Mouse (Mus musculus) layer of hippocampus, postnatal 14 days (tissue): ENCODE data around the gene Tbc1d2. TPM values are rescaled to one million over a fixed set of nuclear protein-coding genes. Genes with fewer than 3 reads are reported as not detected.

Source experiments
- DNase-seq, 2 experiments: peaks; one replicate each; pipeline ENCODE4 v3.0.0; 2021 to 2022; ENCODE audit warnings: low spot score in 2 of 2, mixed read lengths in 1 of 2
- long read RNA-seq, 2 experiments: library from polyadenylated mRNA; stranded (forward); transcript quantifications; one replicate each; pipeline ENCODE4 v2.0.0; 2021
- total RNA-seq, 2 experiments: library from RNA; stranded (reverse); gene quantifications; 2 replicates each; pipeline ENCODE4 v1.2.3; 2021

Tbc1d2 gene
- total RNA-seq = 1 to 10 TPM; 2.8 to 4.1 TPM
- long read RNA-seq, experiment 1, full-length matches to known transcripts = 1 of 3 reads
- long read RNA-seq, experiment 1, partial matches to known transcripts = 0 of 3 reads
- long read RNA-seq, experiment 1, other reads (novel, unspliced or antisense) = 2 of 3 reads
- long read RNA-seq, experiment 2, full-length matches to known transcripts = 2 of 3 reads
- long read RNA-seq, experiment 2, partial matches to known transcripts = 1 of 3 reads
- long read RNA-seq, experiment 2, other reads (novel, unspliced or antisense) = 0 of 3 reads

DNA sequence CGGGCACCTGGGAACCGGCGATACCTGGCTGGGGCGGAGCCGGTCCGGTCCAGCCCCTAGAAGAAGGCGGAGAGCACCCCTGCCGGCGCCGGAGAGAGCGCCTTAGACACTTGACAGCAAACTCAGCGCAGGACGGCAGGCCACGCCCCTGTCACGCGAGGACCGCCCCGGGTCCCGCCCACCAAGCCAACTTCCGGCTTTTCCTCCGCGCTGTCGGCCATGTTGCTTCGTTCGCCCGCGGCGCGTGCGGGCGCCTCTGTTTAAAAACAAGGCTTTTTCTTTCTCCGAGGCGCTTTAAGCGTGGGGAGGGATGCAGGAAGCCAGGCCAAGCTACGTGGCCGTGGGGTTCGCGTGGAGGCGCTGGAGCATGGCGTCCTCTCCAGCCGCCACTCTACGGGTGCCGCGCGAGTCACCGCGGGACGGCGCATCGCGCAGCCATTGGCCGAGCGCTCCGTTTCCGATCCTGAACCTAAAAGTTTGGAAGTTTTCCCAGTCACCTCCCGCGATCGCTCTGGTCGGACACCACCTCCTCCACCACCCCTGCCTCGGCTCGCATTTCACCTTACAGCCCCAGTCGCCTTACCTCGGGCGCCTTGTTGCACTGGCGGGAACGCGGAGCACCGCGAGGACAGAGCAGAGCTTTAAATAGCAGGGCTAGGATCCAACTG, at the start of gene Tbc1d2:
Gene Tbc1d2, minus strand, starts transcription at position 124 of the 668 bp plus-strand sequence.
- DNase-seq = peak; percentile 91 to 93

DNA sequence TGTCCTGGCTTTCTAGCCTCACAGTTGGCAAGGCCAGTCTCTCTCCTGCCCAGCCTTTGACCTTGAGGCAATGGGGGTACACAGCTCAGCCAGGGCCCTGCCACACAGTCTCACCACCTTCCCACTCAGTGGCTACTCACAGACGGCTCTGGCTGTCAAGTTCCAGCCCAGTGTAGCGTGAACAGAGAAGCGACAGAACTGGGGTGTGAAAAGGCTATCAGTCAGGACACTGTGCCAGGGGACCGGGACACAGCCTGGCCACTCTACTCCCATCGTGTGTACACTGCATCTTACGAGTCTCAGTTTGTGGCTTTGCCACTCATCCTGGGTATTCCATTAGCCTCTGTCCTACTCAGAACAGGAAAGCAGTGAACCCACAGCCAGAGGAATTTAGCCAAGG, 46.5 kb upstream of the Tbc1d2 start:
- DNase-seq = no peak

DNA sequence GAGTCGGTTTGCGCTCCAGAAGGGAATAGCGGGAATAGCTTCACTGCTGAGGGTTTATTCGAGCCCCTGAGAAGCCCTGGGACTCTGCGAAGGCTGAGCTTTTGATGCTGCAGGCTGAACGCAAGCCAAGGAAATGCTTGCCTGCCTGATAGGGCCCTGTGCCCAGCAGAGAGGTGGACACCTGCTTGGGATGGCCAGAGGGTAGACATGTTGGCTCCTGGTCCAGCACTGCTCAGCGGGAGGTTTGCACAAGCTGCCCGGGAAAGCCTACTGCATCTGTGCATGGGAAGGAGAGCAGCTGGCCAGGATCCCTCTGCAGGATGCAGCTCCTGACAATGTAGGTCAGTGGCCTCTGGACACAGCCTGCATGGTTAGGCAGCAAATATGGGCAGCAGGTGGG, 40.6 kb upstream of the Tbc1d2 start:
- no peak for DNase-seq

DNA sequence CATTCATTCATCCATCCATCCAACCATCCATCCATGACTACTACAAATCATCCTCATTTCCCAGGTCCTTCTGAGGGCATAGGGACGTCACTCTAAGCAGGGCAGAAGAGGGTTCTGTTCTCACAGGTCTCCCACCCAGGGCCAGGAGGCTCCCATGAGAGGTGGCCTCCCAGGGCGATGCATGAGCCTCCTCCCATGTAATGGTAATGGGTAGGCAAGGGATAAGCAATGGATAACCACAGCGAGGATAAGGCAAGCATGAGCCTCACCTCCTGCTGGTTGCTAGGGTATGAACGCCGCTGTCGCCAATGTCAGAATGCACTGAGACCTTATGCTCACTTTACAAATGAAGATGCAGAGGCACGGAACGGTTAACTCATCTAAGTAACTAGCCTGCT, 40.0 kb upstream of the Tbc1d2 start:
- no peak for DNase-seq

DNA sequence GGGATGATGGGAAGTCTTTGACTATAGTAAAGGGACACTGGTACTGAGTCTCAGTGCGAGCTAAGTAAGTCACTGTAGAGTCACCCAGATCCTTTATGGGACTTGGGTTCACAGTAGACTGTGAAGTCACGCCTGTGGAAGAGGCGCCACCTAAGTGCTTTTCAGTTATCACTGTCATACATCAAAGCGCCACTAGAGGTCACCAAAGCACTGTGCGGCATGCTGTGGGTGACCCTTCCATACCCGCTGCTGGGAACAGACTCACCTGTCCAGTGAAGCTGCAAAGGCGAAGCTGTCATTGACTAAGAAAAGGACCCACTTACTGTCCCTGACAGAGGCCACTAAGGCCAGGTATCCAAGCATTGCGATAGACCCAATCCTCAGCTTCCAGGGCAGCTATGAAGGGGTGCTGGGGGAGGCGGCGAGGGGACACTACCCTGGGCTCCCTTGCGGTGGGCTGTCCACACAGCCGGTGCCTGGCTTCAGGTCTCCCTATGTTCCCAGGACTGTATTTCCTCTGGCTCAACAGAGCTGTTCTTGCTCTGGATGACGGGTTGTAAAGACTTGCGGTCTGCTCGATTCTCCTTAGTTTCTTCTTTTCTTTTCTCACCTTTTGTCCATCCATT, 39.5 kb upstream of the Tbc1d2 start:
- DNase-seq = peak; percentile 77 to 85

DNA sequence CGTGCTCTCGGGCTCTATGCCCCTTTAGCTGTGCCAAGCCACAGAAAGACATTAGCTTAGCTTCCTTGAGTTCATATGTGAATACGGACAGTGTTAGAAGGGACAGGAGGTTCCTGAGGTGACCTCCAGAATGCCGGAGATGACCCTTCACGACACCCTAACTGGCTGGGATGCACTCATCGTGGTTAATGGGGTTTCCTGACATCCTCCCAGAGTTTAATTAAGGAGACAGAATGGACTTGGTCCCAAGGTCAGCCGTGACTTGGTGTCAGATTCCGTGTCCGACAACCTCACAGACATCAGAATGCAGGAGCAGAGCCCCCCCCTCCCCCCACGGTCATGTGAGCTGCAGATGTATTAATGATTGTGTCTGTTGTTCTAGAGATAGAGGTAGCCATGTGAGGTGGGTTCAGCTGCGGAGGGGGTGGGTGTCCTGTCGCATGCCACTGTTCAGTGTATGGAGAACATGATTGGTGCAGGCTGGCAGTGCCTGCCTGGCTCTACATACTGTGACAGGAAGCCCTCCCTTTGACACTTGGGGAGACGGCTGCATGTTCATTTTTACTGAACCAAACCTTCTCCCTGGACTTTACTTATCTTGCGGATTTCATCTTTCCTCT, 38.3 kb upstream of the Tbc1d2 start:
- DNase-seq = no peak

DNA sequence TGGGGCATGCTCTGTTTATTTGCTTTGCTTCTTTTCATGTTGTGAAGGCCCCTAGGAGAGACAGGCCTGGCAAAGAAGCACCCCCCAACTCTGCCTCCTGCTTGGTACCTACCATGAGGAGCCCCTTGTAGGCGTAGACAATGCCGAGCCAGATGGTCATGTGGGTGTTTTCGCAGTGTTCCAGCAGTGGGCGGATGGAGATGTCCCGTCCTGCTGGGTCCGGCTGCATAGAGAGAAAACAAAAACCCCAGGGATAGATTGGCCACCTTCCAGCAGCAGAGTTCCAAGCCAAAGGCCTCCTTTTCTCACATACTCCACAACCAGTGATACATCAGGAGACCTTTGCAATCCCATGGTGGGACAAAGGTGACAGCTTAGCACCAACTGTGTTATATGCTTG, 34.2 kb upstream of the Tbc1d2 start:
- DNase-seq = peak; percentile 61 to 75

DNA sequence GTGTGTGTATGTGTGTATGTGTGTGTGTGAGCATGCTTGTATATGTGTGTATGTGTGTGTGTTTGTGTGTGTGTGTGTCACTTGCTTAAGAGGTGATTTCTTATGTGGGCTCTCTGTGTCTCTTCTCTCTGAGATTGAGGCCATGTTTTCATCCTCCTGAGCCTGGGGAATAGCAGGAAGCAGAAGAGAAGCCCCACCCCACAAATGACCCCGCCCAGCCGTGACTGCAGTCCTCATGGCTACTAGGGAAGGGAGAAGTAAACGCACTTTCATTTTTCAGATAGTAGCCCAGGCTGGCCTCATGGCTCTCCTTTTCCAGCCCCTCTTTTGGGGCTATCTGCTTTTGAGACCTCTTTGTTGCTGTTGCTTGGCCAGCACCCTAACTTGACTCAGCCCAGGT, 26.6 kb upstream of the Tbc1d2 start:
- DNase-seq = no peak

DNA sequence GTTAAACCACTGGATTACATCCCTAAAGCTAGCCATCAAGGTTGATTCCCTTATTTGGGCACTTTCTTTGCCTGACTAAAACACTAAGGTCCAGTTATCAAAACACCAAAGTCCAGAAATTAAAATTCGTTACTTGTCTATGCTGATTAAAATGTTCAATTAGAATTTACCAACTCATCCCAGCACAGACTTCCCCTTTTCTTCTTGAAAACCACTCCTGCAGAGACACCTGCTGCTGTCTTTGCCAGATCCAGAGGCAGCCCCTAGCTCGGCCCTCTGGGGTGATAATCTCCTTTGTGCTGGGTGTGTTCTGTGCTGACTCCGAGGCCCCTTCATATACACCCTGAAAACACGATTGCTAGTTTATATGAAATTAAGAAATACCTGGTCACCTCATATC, 26.0 kb upstream of the Tbc1d2 start:
- no peak for DNase-seq

DNA sequence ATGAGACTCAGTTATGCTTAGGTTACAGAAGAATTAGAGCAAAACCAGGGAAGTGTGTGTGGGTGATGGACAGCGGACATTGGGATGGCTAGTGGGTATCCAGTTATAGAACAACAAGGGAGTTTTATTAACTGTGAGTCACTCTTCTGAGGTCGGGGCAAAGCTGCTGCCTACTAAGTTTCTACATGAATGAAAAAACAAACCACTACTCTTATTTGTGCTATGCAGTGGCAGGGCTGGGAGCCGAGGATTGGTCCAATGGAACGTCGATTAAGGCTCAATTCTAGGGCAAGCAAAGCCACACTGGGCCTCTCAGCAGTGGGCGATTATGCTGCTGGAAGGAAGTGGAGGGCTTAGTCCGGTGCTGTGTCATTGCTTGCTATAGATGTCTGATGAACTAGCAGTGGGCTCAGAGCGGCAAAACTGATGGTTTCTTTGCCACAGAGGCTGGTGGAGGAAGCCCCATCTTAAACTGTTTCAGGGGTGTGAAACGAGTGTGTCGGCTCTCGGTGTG, 25.3 kb upstream of the Tbc1d2 start:
- no peak for DNase-seq

DNA sequence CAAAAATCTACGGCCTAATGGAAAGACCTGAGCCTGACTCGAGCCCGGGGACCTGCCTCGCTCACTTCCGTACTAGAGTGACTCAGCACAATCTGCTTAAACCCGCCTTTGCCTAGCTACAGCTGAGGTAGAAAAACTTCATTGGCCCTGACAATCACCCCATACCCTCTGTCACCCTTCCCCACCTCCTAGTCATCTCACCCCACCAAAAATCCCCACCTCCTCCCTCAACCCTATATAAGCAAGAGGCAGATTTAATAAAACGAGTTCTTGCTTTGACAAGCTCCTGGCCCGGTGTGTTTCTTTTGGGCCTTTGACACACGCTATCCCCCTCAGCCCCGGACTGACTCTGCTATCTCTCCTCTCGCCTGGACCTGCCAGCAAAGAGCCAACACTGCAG, 18.6 kb upstream of the Tbc1d2 start:
- DNase-seq = no peak

DNA sequence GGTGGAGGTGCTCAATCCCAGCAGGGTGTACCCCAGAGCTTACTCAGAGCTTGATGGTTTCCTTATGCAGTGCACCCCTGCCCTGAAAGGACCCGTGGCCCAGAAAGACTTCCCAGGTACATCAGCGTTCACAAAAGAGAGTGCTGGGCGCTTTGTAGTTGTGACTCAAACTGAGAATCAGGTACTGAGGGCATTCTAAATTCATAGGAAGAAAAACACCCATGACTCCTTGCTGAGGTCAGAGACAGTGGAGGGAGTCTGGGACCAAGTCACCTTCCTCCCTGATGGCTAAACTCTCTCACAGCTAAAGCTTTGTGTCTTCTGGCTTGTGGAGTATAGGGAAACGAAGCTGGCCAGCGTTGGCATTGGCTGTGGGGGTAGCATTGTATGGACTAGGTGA, 16.4 kb upstream of the Tbc1d2 start:
- no peak for DNase-seq

DNA sequence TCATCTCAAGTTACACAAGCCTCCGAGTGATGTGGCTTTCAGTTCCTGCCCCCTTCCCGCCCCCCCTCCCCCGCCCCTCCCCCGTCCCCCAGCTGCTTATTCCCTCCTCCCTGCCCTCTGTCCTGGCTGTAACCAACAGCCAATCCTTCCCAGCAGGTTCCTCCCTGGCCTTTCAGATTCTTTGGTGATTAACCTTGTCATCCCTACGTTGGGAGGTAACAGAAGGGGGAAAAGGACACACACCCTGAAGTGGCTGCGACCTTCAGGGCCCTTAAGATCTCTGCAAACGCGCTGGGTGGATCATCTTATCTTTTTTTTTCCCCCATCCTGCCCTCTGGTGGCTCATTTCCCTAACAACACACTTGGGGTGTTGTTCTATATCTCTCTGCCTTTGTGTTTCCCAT, 15.4 kb upstream of the Tbc1d2 start:
- no peak for DNase-seq

DNA sequence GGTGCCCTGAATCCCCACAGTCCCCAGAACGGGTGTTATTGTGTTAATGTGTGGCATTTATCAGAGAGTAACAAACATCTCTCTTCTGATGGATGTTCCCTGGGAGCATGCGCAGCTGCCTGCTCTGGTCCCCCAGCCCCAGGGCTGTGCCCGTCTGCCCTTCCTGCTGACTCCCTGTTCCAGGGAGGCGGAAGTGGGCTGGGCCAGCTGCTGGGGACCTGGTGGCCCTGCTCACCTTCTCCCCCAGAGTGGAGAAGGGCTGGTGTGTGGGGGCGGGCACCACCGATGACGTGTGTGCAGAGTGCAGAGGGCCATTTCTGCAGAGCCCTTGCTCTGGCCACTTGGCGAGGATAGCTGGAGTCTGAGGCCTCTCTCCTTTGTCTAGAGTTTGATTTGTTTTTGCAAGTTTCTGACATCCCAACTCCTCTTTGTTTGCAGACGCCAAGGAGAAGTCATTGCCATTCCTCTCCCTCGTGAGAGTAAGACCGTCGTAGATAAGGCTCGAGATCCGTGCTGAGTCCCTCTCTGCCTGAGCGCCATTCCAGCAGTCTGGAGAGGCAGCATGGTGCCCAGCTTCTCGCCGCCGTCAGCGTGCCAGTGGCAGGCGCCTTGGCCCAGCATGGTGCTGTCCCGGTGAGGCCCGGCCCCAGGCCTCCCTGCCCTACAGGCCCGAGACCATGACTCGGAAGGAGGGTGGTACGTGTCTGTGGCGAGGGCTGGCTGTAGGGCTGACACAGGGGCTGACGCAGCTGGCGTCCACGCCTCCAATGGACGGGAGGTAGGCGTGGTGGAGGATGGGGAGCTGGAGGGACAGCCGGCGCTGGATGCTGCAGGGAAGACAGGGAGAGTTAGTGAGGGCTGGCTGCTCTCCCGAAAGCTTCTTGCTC, 14.4 kb upstream of the Tbc1d2 start:
- DNase-seq = no peak

DNA sequence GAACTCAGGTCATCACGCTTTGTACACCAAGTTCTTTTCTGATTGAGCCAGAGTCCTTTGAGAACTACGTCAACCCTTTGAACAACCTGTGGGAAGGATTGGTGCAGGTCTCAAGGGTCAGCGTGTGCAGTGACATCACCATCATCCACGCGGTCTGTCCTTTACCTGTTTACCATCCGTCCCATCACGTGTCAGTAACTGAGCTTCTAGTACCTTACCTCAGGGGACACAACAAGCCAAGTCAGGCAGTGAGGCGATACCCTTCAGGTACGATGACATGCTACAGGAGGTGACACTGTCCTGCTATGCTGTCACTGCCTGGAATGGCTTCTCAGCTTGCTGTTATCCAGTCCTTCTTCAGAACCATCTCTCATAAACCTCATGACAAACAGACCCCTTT, 11.4 kb upstream of the Tbc1d2 start:
- no peak for DNase-seq

DNA sequence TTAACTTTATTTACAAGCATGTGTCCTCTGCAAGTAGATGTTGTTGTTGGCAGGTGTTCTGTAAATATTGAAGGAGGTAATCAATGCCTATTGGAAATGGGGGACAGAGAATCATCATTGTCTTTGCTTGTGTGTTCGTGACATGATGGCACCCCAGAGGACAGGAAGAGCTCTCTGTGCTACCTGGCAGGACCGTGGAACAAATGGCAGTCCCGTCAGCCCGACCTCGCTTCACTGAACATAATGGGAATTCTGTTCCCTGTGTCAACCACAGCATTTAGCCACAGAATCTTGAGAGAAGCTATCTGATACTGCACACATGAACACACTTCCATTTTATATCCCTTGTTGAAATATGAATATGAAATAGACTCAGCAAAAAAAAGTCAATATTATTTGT, 8.9 kb upstream of the Tbc1d2 start:
- no peak for DNase-seq

DNA sequence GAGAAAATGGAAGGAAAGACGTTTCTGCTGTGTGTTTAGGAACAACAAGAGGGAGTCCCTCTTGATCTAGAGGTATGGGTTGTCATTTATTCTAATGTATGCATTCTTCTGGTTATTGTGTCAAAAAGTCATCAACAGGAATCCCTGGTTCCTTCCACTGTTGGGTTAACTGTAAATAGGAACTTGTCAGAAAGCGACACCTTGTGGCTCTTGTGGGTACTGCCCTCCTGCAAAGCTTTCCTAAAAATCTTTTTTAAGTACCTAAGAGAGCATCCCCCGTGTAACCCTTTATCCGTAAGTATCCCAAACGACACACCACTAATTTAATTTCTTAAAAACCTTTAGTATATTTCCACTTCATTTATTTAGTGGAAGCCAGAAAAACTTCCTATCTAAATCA, 7.1 kb upstream of the Tbc1d2 start:
- DNase-seq = peak; percentile 70 to 85

DNA sequence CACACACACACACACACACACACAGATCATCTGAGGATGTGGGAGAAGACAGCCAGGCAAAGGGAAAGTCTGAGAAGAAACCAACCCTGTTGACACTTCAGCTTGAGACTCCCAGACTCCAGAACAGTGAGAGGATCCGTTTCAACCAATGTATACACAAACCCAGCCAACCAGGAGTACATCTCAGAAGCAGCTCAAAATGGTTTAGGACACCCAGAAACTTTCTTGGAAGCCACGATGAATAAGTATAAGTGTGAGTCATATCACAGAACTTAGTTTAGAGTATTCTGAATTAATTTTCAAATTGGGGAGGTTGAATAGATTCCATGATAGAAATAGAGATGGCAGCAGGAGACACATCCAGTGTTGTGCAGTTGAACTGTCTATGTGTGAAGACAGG, 5.9 kb upstream of the Tbc1d2 start:
- DNase-seq = no peak

DNA sequence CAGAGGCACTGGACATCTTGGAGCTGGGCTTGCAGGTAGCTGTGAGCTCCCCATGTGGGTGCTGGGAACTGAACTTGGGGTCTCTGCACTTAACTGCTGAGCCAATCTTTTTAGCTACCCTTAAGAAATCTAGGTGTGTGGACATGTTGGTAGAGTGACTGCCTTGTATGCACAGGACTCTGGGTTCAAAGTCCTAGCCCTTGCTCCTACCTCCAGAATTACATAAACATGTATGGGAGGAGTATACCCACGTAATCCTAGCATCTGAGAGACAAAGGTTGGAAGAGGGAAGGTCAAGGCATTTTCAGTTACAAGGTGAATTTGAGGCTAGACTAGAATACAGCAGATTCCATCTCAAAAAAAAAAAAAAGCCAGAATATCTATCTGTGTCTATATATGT, 5.3 kb upstream of the Tbc1d2 start:
- DNase-seq = no peak

DNA sequence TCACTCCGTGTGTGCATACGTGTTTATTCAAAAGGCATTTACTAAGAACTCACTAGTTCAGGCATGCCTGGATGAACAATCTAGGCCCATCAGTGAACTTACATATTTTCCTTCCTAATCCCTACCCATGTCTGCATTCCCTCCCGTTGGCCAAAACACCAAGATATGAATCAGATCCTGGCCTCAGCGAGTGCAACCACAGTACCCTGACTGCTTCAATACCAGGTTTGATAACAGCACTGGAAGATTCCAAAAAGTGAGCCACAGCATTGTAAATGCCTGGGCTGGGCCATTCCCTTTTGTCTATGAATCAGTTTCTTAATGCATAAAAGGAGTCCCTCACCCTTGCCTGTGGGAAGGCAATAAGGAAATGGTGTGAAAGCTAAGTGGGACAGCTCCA, 848 bp downstream of the Tbc1d2 start:
- DNase-seq = no peak

DNA sequence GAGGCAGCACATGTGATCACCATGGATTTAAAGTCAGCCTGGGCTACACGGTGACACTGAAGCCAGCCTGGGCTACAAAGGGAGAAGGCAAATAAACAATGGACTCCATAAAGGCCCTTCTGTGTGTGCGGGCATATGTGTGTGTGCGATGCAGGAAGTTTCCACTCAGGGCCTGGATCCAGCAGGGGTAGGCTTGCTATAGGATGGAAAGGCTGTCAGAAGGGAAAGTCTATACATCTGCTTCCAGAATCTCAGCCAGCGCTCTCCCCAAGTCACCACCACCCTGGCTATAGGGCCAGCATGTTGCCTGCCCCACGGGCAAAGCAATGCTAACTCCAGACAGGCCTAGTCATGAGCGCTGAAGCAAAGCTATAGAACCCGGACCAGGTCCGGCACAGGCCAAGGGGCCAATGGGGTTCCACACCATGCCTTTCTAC, 6.3 kb downstream of the Tbc1d2 start:
- no peak for DNase-seq
